Mouse (Mus musculus): ENCODE measurements around the gene Rnase10.
A peak's percentile ranks its signal among the peaks of the same experiment; 100 is the strongest.
"Not testable (repeated sequence)": the region's sequence is repeated elsewhere in the genome, so short reads cannot be mapped to it uniquely, and the experiment has no call there.

The Rnase10 gene

GRCm38 (mm10) chr14:51009572-51009971 is 2.0 kb downstream of the Rnase10 start:
- DNase-seq (ENCODE audit: low read depth, low spot score), result no peak

- DNase-seq (ENCODE audit: low read depth, low spot score), result not testable (repeated sequence)
Observed at GRCm38 (mm10) chr14:51014724-51015123, 7.2 kb downstream of the Rnase10 start.

DNA sequence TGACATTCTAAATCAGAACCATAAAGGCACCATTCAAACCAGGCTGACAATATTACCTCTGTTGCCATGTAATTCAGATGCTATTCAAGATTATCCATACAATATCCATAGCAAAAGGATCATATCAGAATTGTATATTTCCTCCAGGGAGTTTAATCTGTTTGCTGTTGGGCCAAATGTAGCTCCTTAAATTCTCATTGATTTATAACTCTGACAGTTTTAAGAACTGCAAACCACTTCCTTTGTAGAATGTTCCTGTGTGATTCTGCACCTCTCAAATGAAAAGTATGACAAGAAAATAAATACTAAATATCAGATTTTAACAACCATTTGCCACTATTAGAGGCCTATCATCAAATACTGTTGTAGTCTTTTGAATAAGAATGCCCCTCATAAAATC is 8.2 kb downstream of the Rnase10 start:
- DNase-seq (ENCODE audit: low read depth, low spot score), result no peak

GRCm38 (mm10) chr14:51017256-51017655 is 9.7 kb downstream of the Rnase10 start:
- no peak for DNase-seq (ENCODE audit: low read depth, low spot score)

DNA sequence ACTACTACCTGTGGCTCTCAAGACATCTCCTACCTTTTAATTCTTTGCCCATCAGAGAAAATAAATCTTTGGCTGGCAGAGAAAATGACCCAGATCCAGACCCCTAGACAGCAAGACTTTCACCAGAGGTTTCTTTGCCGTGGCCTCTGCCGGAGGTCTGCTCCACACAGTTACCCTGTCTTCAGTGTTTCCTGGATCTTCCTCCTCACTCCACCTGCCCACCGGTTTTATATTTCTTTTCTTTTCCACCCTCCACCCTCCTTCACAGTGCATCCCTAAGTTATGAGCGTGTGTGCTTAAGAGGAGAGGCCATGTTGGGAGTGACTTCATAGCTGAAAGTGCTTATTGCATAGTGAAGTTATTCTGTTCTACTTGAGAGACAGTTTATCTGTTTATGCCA is 15.9 kb downstream of the Rnase10 start:
- no peak for DNase-seq (ENCODE audit: low read depth, low spot score)

DNA sequence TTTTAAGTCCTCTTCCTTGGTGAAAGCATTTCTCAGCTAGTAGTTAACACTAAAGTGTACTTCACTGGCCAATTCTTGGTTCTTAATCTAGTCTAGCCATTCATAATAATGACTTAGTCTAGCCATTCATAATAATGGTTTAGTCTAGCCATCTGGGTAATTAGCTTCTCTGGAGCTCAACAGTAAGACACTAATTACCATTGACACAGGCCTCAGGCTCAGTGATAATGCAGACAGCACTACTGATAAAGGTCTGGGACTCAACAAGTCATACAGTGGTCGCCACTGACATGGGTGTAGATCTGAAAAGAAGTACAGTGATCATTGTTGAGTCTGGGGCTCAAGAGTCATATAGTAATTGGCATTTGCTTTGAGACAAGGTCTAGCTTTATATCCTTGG is 17.3 kb downstream of the Rnase10 start:
- DNase-seq (ENCODE audit: low read depth, low spot score), result no peak

GRCm38 (mm10) chr14:51026391-51027133 is 19.0 kb downstream of the Rnase10 start:
- peak; percentile 92 for DNase-seq (ENCODE audit: low read depth, low spot score)

DNA sequence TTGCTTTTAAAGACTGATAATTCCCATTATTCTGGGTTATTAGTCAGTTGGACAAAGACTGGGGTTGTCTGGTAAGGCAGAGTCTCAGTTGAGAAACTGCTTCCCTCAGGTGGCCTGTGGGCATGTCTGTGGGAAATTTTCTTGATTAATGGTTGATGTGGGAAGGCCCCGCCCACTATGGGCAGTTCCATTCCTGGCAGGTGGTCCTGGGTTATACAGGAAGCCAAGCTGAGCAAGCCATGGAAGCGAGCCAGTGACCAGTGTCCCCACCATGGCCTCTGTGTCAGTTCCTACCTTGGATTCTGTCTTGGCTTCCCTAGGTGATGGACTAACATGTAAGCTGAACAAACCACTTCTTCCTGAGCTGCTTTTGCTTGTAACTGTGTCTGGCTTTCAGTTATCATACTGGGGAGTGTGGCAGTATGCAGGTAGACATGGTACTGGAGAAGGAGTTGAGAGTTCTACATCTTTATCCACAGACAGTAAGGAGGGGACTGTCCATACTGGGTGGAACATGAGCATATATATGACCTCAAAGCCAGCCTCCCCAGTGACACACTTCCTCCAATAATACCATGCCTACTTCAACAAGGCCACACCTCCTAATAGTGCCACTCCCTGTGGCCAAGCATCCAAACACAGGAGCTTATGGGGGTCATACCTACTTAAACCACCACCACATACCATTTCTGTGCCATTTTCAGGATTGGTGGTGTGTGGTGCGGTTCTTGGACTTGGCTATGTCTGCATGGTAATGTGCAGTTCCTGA is 20.0 kb downstream of the Rnase10 start:
- peak; percentile 5 for DNase-seq (ENCODE audit: low read depth, low spot score)

DNA sequence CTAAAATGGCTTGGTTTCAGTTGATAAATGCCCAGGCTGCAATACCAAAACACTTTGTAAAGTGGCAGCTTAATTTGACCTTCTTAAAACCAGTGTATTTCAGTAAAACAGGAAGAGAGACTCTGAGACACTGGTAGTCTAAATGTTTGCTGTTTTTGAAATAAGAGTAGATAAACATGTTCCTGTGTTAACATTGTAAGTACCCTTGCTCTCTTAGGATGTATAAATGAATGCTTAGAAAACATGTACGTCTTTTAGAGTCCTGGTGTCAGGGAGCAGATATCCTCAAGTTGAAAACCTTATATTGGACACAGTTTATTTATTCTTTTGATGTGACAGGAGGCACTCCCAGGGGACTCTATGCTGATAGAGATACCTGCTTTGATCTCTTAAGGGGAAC is 27.7 kb downstream of the Rnase10 start:
- DNase-seq (ENCODE audit: low read depth, low spot score), result no peak

- DNase-seq (ENCODE audit: low read depth, low spot score), result no peak
Observed at GRCm38 (mm10) chr14:51036214-51036613, 28.7 kb downstream of the Rnase10 start.

DNA sequence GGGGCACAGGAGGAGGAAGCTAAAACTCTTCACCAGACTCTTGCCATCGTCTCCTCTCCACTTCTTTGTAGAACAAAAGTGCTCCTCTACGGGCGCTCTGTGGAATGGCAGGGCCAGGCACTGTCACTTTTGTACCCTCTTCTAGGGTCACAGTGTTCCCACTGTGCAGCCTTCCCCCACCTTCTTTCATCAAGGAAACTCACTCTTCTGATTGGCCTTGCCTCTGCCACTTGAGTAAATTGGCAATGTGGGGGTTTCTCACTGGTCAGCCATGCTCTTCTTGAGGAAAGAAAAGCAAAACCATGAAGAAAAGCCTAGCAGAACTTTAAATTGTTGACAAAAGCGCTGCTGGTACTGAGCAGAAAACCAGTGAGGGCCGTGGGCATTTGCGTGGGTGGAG is 34.2 kb downstream of the Rnase10 start, which contains the start of gene Rnase9:
Gene Rnase9, minus strand, starts transcription at position 101 of the 400 bp plus-strand sequence.
- DNase-seq (ENCODE audit: low read depth, low spot score), result no peak

DNA sequence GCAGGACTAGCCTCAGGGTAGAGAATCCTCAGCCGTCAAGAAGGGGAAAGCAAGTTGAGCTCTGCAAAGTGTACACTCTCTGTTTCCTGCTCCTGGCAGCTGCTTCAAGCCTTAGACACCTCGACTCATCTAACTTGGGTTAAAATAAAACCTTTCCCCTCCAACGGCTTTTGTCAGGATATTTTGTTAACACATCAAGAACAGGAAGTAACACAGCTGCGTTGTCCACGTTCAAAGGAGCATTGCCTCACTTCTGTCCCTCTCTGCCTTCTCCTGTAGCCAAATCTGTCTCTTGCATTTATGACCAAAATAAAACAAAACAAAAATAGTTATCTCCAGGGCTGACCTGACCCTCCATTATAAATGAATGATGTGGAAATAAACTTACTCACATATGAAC is 40.3 kb downstream of the Rnase10 start:
- no peak for DNase-seq (ENCODE audit: low read depth, low spot score)

GRCm38 (mm10) chr14:51050063-51050462 is 42.5 kb downstream of the Rnase10 start, which contains the start of gene Rnase11:
Rnase11 (minus strand) TSS chr14:51050163.
- DNase-seq (ENCODE audit: low read depth, low spot score), result no peak

GRCm38 (mm10) chr14:51051941-51052340 is 44.4 kb downstream of the Rnase10 start:
- no peak for DNase-seq (ENCODE audit: low read depth, low spot score)

GRCm38 (mm10) chr14:51053176-51053575 is 45.6 kb downstream of the Rnase10 start:
- DNase-seq (ENCODE audit: low read depth, low spot score), result no peak

DNA sequence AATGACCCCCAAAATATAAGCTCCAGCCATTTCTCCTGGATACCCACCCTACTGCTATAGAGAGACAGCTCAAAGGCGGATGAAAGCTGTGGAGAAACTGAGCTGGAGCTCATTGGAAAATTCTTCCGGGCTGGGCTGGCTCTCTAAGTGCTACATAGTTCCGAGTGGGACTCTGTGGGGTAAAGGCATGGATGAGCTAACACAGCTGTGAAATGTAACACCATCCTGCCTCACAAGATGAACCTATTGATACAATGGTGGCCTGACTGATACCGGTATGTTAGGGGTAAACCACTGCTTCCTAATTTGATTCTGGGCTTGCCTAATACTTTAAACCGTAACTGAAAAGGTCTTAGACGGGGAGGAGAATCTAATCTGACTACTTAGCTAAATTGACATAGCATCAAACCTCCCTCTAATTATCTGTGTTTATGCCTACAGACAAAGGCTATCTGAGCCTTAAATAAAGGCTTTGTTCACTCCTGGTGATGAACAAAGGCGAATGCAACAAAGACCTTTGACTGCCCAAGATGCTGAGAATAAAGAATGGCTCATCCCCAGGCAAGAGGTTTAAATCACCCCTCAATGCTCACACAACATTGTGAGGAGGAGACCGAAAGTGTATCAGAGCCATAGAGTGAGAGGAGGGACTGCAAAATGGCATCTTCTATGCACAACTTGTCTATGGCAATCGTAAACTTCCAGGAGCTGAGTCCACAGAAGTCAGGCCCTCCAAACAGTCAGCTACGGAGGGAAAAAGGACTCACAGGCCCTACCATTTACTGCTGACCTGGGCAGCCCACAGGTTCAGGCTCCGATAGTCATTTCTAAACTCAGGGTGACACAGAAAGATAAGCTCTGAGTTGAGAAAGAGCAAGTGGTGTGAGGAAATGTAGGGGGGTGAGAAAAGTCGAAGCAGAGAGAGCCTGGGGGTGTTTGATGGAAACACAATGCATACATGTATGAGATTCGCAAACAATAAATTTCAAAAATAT is 47.0 kb downstream of the Rnase10 start:
- no peak for DNase-seq (ENCODE audit: low read depth, low spot score)

GRCm38 (mm10) chr14:51057401-51057831 is 49.9 kb downstream of the Rnase10 start, which contains the start of gene Rnase12:
Rnase12 (minus strand) TSS chr14:51057661.
- DNase-seq (ENCODE audit: low read depth, low spot score), result peak; percentile 42
